Mouse (Mus musculus) adrenal gland, postnatal 14 days (tissue): Measurements from ENCODE around the gene Lrrc9. TPM values are rescaled to one million over a fixed set of nuclear protein-coding genes. Genes with fewer than 3 reads are reported as not detected.

ENCODE experiments used
- DNase-seq: peaks from one replicate; pipeline ENCODE4 v3.0.0; 2021; ENCODE audit warnings: mixed read lengths
- total RNA-seq: library from RNA; stranded (reverse); gene quantifications from 2 replicates; pipeline ENCODE4 v1.2.3, GENCODE M21; 2021

Gene Lrrc9
- total RNA-seq, 1 experiment from 2014 or later = 2.9 TPM

DNA sequence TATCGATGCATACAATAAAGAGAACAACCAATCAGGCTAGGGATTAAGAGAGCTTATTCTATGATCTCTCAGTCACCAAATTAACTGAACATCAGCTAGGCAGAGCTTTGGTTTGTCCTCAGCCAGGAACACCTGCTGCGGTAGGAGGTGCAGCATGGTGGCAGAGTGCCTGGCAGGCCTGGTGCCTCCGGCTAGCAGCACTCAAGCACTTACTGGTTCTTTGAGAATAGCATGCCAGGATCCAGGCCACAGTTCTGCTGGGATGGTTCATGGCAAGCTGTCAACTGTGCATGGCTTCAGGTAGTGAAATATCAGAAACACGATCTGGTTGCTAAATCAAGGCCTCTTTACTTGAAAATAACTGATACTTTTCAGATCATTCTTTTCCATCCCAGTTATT lies 26.1 kb downstream of the Lrrc9 start:
- DNase-seq = peak; percentile 35

DNA sequence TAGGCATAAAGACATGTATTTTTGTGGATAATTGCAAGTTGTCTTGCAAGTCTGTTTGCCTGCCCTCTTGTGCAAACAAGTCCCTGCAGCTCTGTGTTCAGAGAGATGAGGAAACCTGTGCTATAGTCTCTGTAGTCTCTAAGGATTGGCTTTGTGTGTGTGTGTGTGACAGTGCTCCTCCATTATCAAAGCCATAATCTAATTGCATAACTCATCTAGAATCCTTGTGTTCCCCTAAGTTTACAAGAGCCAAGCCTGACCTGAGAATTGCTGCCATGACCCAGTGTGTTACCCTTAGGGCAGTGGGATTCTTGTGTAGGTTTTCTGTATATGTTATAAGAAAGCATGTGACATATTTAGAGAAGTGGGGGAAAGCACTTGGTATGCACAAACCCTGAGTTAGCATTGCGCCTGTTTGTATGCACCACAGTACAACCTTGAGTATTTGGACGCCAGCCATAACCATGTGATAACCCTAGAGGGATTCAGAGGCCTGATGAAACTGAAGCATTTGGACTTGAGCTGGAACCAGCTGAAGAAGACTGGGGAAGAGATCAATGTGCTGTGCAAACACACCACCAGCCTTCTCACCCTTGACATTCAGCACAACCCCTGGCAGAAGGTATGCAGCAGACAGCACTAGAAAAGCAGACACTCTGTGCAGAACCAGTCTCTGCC lies 35.2 kb downstream of the Lrrc9 start:
- DNase-seq = peak; percentile 88

DNA sequence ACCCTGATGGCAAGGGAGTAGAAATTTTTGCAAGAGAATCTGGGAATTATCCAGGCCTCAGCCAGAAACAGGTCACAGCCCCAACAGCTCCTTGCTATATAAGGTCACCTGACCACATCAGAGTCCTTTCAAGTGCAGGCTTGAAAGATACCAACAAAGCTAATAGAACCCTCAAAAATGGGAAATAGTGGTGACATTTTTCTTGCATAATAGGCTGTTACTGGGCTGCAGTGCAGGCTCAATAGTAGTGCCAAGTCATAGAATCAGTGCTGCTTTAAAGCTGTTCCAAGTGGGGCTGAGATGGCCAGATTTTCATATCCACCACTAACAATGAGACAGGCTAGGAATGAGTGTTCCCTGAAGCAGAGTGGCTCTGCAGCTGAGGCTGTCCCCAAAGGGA lies 40.6 kb downstream of the Lrrc9 start:
- DNase-seq = peak; percentile 23

DNA sequence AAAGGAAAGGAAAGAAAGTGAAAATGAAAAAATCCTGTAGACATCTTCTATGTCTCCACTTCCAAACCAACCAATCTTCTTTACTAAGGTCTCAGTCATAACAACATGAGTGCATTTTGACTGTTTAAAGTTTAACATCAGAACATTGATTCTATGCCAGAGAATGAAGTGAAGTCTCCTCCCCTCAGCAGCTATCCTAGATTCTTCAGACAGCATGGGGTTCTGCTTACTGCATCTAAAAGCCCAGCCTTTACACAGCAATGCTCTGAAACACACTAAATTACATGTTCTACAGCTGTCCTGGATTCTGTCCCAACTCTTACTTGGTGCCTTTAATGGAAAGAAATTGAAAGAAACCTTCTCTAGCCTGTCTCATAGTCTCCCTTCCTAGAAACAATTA lies 43.2 kb downstream of the Lrrc9 start:
- DNase-seq = no peak

DNA sequence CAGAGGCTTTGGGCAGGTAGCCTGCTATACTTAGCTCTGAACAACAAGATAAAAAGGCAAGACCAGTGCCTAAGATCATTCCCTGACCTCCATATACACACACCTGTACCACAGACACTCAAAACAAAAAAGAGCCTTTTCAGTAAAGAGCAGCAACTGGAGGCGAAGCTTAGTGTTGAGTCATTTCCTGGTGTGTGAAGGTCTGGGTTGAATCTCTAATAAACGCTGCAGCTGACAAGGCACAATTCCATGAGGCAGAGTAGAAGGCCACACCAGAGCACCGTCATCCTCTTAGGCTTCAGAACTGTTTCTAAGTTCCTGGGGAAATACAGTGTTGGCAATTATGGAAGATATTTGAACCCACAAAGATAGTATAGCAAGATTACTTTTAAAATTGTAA lies 45.8 kb downstream of the Lrrc9 start:
- DNase-seq = peak; percentile 29

DNA sequence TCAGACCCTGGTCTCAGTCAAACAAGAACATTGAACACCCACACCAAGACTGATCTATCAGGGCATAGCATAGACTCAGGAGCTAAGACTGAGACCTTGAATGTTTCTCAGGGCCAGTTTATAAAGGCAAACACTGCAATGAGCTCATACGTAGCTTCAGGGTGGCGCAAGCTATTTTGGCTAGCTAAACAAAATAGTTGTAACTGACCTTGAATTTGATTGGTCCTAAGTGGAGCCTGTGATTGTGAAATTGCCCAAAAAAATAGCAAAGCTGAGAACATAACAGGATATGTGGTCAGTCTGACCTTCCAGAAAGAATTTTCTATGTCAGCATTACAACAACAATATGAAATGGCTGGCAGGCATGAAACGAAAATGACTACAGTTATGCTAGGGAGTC lies 48.3 kb downstream of the Lrrc9 start:
- peak; percentile 70 for DNase-seq

DNA sequence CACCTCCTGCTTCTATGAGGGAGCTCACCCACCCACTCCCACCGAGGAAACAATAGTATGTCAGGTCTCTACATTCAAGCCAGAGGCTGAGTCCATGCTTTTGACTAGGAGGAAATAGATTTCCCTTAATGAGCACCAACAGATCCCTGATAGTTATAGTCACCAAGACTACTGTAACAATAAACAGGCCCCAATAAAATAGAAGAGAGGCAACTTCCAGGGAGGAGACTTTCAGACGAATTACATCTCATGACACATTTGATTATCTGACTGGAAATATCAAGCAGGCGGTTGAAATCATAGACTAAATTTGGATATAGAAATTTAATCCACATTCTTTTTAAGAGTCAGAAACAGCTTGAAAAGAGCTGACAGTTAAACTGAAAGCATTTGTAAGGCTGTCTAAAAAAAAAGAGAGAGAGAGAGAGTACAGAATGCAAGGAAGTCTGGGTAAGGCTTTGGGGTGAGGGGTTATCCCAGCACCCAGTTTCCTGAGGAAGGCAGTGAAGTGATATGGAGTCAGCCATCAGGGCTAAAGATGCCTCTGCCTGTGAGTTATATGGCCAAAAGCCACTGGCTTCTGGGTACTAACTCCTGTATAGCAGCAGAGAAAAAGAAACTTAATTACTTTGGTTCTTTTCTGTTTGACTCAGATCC lies 49.5 kb downstream of the Lrrc9 start:
- no peak for DNase-seq

DNA sequence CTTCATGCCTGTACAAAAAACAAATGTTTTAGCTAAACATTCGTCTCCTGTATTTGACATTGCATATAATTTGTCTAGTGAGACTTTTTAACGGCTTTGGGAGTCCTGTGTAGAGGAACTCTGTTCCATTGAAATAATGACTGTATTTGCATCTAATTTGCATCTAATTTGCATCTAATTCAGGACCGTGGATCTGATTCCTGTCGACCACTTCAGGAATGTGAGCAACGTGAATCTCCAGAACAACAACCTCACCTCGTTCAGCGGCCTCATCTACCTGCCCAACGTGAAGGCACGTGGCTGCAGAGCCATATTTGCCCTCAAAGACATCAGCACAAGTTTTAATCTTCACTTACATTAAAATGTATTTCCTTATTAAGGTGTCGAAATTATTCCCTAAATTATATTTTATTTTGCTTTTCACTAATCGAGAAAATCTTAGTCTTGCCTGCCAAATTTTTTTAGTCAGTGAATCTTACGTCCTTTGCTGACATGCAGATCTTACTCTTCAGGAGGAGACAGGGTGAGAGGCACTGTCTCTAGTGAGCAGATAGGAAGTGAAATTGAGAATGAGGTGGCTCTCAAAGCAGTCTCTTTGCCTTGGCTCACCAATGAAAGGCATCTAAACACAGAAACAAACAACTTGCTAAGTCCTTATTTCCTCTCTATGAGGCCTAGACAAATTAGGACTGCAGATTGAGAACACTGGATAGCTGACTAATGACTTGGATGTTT lies 55.4 kb downstream of the Lrrc9 start:
- no peak for DNase-seq

DNA sequence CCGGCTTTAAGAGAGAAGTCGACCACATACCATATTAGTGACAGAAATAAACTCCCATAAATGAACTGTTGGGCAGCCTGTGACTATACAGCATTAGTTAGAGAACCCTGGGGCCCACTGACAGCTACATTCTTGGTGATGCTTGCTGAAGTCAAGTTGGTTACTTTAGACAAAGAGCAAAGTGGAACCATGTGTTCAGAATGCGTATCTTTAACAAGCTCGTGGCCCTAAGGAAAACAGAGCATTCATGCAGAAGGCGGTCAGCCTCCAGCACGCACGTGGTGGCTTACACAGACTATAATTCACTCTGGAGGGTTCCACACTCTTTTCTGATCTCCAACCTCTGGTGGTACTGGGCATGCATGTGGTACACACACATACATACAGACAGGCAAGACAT lies 67.9 kb downstream of the Lrrc9 start:
- no peak for DNase-seq

DNA sequence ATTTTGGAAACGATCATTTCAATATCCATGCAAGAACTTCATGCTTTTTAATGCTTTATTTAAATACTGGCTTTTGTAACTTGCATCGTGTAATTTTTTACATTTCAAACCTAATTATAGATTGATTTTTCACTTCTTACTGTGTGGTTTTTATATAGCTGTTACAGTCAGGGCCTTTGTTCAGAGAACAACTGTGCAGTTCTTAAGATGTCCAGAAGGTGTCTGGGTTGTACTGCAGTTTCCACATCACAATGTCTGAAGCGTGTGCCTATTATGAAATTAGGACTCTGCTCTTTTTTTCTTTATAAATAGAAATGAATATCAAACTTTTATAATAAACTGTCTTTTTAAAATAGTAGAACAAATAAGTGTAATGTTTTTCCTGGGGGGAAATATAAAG lies 73.8 kb downstream of the Lrrc9 start:
- DNase-seq = peak; percentile 14

DNA sequence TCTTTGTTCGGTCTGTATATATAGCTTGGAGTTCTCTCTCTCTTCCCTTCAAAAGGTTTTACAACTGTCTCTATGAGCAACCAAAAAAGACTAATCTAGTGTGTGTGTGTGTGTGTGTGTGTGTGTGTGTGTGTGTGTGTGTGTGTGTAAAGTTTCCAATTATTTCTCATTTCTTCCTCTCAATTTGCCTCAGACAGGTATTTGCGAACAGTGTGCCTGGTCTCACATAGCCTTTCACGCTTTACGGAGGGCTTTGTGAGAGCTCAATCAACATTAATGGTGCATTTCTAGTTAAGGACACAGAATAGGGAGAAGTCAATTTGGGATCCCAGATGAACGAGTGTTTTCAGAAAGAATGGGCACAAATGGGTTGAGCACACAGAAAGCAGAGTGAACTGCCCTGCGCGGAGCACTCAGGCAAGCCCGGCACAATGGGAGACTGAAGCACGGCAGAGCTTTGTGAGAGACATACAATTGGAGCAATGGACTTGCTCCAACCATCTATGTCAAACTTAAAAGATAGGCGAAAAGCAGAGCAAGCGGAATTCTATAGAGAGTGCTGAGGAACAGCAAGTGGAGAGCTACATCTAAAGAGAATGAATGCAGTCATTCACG lies 76.6 kb downstream of the Lrrc9 start:
- no peak for DNase-seq

DNA sequence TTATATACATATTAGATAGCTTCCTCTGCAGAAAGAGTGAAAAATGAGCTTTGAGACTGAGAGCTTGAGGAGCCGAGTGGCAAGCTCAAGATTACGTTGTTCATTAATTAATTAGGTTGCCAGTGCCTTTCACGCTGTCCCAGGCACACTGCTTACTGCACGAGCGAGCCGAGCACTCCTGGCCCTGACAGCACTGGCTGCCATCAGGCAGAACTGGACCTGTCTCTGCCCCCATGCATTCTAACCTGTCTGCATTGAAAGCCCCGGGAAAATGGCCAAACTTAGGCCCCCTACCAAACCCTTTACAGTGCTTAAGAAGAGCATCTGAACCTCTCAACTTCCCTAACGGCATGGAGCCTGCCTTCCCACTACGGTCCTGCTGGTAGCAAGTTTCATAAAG lies 77.7 kb downstream of the Lrrc9 start:
- no peak for DNase-seq

DNA sequence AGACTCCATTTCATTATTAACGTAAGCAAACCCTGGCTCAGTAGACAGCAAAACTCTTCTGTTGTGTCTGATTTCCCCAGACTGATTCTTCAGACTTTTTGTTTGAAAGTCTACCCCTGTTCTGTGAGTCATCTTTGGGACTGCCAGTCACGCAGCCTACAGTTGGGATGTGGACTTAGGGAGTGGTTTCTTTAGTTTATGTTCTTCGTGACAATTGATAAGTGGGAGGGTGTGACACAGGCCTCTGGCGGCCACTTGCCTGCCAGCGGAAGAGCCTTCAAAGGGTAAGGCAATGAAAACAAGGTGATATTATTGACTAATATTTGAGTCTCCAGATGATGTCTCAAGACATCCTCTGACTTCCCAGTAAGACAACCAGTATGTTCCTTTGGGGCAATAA lies 78.2 kb downstream of the Lrrc9 start:
- no peak for DNase-seq

DNA sequence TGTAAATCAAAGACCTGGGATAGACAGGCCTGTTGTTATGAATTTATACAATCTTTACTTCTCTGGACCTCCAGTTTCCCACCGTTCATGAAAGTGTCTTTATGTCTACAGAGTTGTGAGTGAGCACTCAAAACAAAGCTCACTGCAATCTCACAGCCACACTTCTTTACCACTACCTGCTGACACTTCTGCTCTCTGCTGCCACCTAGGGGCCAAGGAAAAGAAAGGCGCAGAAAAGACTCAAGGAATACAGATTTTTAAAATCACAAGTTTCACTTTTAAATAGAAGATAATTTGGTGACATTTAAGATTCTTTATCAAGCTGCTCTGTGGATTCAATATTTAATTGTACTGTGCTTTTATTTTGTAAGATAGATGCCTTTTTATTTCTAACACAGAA lies 79.0 kb downstream of the Lrrc9 start:
- DNase-seq = peak; percentile 80

DNA sequence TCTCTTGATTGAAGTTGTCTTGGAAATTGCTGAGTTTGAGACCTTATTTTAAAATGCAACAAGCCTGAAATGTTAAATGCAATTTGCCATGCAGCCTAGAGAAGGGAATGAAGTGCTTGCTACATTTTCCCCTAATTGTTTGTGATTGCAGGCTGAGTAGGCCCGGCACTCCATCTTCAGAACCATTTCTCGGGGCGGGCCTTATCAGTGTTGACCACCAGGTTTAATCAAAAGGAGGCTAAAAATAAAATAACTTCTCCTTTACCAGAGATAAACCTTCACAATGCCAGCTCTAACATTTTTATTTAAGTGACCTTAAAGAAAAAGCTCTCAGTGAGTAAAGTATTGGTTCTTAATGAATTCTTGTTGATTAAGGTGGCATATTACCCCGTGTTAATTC lies 83.9 kb downstream of the Lrrc9 start:
- DNase-seq = no peak

DNA sequence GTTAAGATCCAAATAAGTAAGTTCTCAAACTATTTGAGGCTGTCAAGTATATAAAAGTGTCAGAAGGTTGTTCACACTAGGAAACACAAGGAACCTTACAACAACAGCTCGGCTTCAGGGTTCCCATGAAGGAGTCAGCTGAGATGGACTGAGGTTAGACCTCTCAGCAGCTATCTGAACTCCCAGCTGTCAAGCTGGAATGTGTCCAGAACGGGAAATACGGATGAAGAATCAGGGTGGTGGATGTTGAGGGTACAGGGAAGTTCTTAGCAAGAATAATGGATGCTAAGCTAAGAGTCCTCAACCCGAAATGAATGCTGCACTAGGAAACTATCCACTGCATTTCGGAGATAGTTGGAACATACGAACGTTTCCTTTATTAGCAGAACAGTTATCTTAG lies 90.6 kb downstream of the Lrrc9 start:
- no peak for DNase-seq

DNA sequence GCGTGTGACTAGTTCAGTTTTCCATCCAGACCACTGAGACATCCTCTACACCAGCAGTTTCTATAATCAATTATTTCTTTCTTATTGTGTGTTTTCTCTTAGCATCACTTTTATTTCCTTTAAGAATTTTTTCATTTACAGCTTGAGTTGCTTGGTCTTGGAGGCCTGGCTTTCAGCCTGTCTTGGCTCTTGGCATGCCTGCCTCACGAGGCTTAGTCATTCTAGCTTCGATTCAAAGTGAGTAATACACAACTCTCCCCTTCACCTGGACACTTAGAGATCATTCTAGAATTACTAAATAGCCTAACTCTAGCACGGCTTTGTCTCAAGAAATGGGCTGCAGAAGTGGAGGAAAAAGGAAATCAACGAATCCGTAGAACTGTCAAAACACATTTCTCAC lies 92.3 kb downstream of the Lrrc9 start:
- DNase-seq = no peak

DNA sequence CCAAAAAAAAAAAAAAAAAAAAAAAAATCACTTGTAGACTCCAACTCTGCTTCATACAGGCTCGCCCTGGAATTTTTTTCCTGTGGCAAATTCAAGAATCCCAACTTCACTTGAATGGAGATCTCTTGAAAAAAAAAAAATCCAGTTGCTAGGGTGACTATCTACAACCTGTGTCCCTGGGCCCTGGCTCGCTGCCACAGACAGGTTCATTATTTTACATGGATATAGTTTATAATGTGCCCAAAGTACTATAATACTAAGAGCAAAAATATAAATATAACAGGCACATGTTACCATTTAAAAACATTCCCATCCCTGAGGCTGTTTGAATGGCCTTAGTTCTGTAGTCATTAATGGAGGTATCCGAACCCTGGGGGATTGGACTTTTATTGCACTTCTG lies 93.9 kb downstream of the Lrrc9 start:
- DNase-seq = no peak

DNA sequence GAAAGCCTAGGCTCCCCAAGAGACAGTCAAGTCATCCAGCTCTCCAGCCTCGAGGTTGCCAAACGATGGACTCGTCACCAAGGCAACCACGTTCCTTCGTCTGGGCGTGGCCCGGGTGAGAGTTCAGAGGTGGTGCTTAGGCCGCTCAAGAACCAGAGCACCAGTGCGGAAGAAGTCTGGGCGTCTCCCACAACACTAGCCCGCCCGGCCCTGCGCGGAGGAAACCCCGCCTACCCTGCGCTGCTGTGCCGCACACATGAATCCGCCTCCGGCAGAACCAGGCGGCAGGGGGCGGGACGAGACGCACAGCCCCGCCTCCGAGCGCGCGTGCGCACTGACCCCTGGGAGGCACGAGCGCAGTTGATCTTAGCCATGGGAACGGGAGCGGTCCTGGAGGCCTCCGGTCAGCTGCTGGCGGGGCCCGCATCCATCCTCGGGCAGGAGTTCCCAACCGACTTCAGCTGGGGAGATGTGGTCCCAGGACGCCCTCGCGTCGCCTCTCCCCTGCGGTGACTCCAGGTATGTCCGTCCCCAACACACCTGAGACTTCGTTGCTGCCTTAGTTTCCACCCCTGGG lies 94.4 kb downstream of the Lrrc9 start, which contains the start of gene Pcnx4:
Pcnx4 (plus strand) TSS at position 363 of the 577 bp plus-strand sequence.
- DNase-seq = peak; percentile 99

DNA sequence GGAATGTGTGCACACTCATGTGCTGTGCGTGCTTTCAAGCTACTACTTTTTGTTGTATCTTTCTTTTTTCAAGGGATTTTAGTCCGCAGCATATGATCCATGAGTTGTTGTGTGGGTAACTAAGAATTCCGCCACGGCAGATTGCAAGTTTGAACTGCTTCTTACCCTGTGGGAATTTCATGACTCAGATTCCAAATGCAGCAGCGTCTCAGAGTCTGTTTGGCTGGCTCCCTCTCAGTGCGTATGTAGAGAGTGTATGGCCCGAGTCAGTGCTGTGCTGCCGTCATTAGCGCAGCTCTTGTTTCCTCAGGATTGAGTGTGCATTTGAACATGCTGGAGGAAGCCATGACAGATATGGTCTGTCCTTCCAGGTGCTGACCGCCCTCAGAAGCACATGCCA lies 96.9 kb downstream of the Lrrc9 start:
- DNase-seq = no peak

DNA sequence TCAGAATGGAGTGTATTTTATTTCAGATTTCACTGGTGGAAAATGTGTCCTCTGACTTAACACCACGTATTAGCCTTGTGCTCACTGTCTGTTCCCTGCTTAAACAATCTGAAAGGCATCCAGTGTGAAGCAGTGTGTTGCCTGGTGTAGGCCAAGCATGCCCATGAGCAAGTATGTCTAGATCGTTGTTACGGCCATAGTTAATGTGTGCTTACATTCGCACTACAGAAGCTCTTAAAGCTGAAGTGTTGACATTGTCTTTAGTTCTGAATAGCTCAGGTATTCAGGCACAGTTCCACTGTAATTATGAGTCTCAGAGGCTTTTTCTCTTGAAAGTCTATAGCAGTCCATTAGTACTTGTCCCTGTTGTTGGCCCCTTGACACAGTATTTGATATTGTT lies 112.7 kb downstream of the Lrrc9 start:
- DNase-seq = no peak

DNA sequence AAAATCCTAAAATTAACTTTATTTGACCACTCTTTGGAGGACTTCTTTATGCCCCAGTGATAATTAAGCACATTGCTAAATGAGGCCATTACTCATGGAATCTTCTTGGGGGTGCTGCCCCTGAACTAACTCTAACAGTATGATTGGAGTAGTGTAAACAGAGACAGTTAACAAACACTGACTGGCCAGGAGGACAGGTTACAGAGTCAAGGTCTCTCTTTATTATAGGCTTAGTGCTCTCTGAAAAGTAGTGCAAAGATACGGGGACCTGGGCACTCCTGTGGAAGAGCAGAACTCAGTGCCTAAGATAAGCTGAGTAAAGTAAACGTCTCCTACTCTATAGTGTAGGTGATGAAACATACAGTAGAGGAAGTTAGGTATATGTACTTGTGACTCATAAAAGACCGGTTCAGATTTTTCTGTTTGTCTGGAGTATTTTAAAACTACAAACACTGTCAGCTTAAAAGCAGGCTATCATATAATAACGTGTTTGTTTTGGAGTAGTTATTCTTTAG lies 122.7 kb downstream of the Lrrc9 start:
- no peak for DNase-seq
